Mouse (Mus musculus) bone marrow, adult 2 months (tissue): Measurements from ENCODE around the gene Tbc1d10b.

Source experiments
- CTCF ChIP-seq: fragments of 200-500 bp; IDR thresholded peaks from 2 replicates; pipeline ENCODE4 v1.5.1; 2011; ENCODE audit warnings: low read length, control low read depth; ENCODE audit not compliant: control insufficient read depth, insufficient read depth
- POLR2A ChIP-seq: fragments of 200-500 bp; IDR thresholded peaks from 2 replicates; pipeline ENCODE4 v1.6.1; 2011; ENCODE audit warnings: low read depth, mild to moderate bottlenecking, control low read depth, low read length, borderline replicate concordance; ENCODE audit not compliant: control insufficient read depth

GRCm38 (mm10) chr7:127180783-127181182 is 27.5 kb downstream of the Tbc1d10b start:
- no peak for TF ChIP-seq CTCF
- TF ChIP-seq POLR2A = no peak
